Mouse (Mus musculus) cerebellum, postnatal 14 days (tissue): ENCODE results near the gene Ubl4a.
"Not testable (repeated sequence)": the region's sequence is repeated elsewhere in the genome, so short reads cannot be mapped to it uniquely, and the experiment has no call there.

Experiments used
- DNase-seq, 2 experiments: peaks; one replicate each; pipeline ENCODE4 v3.0.0; 2021; ENCODE audit warnings: mixed read lengths in 2 of 2

Gene Ubl4a

GRCm38 (mm10) chrX:74372888-74373549, at the start of gene Ubl4a, which contains the start of gene Slc10a3:
Gene Ubl4a (minus strand): TSS chrX:74373218.
Gene Slc10a3 (minus strand): TSS chrX:74373349.
- peak; percentile 76 to 82 for DNase-seq

GRCm38 (mm10) chrX:74413377-74413776, 40.4 kb upstream of the Ubl4a start:
- peak; percentile 81 to 82 for DNase-seq

GRCm38 (mm10) chrX:74408340-74408739, 35.3 kb upstream of the Ubl4a start:
- no peak for DNase-seq

GRCm38 (mm10) chrX:74400136-74400535, 27.1 kb upstream of the Ubl4a start:
- no peak for DNase-seq

GRCm38 (mm10) chrX:74392535-74393443, 19.8 kb upstream of the Ubl4a start, which contains the start of the genes Fam3a and Ikbkg:
Gene Fam3a (minus strand): TSS chrX:74393272.
Gene Ikbkg (plus strand): TSS chrX:74393290.
- DNase-seq: peak; percentile 82 to 83

- DNase-seq: no peak
Measured at GRCm38 (mm10) chrX:74388153-74388552, 15.1 kb upstream of the Ubl4a start.

GRCm38 (mm10) chrX:74384451-74384850, 11.4 kb upstream of the Ubl4a start:
- no peak for DNase-seq

GRCm38 (mm10) chrX:74368209-74368909, 4.7 kb downstream of the Ubl4a start:
- DNase-seq: peak; percentile 79

GRCm38 (mm10) chrX:74367512-74367911, 5.5 kb downstream of the Ubl4a start:
- DNase-seq: peak in 1 of 2 experiments; percentile 17

- no peak for DNase-seq
Measured at GRCm38 (mm10) chrX:74359171-74359570, 13.8 kb downstream of the Ubl4a start.

- not testable (repeated sequence) for DNase-seq
Measured at GRCm38 (mm10) chrX:74357069-74357468, 15.9 kb downstream of the Ubl4a start.

GRCm38 (mm10) chrX:74353467-74353770, 19.6 kb downstream of the Ubl4a start, which contains the start of gene Lage3:
Gene Lage3 (minus strand): TSS chrX:74353618.
- peak; percentile 84 to 88 for DNase-seq

GRCm38 (mm10) chrX:74352645-74353466, 20.2 kb downstream of the Ubl4a start:
- no peak for DNase-seq

GRCm38 (mm10) chrX:74330166-74330930, 42.7 kb downstream of the Ubl4a start:
- peak; percentile 46 to 64 for DNase-seq

- DNase-seq: peak in 1 of 2 experiments; percentile 14
Measured at GRCm38 (mm10) chrX:74329215-74329671, 43.8 kb downstream of the Ubl4a start.

GRCm38 (mm10) chrX:74328725-74329161, 44.3 kb downstream of the Ubl4a start, which contains the start of gene Plxna3:
Gene Plxna3 (plus strand): TSS chrX:74329066.
- peak; percentile 72 to 75 for DNase-seq
